Mouse (Mus musculus): ENCODE results near the gene Capns2.

GRCm38 (mm10) chr8:92903488-92904135 lies 2.4 kb downstream of the Capns2 start:
- no peak for TF ChIP-seq CTCF (IDR thresholded peaks at IDR 0.05; ENCODE audit: low read depth, low read length)
- TF ChIP-seq POLR2A (IDR thresholded peaks at IDR 0.05; ENCODE audit: borderline replicate concordance, low read depth, low read length), result no peak
